Mouse (Mus musculus): ENCODE results near the gene Abi2. TPM values are rescaled to one million over a fixed set of nuclear protein-coding genes. Genes with fewer than 3 reads are reported as not detected.
A peak's percentile ranks its signal among the peaks of the same experiment; 100 is the strongest.

Gene Abi2
- polyA plus RNA-seq, 1 experiment from 2014 or later, result 90.7 TPM

GRCm38 (mm10) chr1:60481561-60481960 lies 72.1 kb downstream of the Abi2 start:
- ATAC-seq (ENCODE audit: low FRiP score) (no peak), DNase-seq (ENCODE audit: low spot score) (no peak)
- WGBS, result 47% methylated on average over 1 of the region's 1 CpGs
- Histone ChIP-seq H3K4me1 (replicated peaks; ENCODE audit: control insufficient read depth, insufficient read depth, low read length) (no peaks in the 10 kb centered on the region), H3K27ac (no peak overlapping the region), H3K9me3 (ENCODE audit: control insufficient read depth, low read length) (no peaks in the 10 kb centered on the region), H3K36me3 (replicated peaks; ENCODE audit: control insufficient read depth, insufficient read depth) (peaks cover 62% of the 10 kb centered on the region), H3K4me3 (replicated peaks; ENCODE audit: low read length) (no peak overlapping the region), H3K27me3 (ENCODE audit: control insufficient read depth, insufficient read depth, low read length) (no peaks in the 10 kb centered on the region), H3K4me2 (replicated peaks) (no peak overlapping the region), H3K9ac (no peak overlapping the region)

- 97% methylated on average over 1 of the region's 1 CpGs for WGBS
- no peak for ATAC-seq (ENCODE audit: low FRiP score)
- no peak overlapping the region; the same call in 1 of the 2 replicates for H3K27ac ChIP-seq
- peaks cover 61% of the 10 kb centered on the region for H3K36me3 ChIP-seq (replicated peaks; ENCODE audit: control insufficient read depth, insufficient read depth)
- no peak overlapping the region for H3K4me3 ChIP-seq (replicated peaks; ENCODE audit: low read length)
- no peak for DNase-seq (ENCODE audit: low spot score)
- H3K9me3 ChIP-seq (ENCODE audit: control insufficient read depth, low read length), result no peaks in the 10 kb centered on the region
- no peak overlapping the region for H3K9ac ChIP-seq
- no peaks in the 10 kb centered on the region for H3K27me3 ChIP-seq (ENCODE audit: control insufficient read depth, insufficient read depth, low read length)
- no peaks in the 10 kb centered on the region for H3K4me1 ChIP-seq (replicated peaks; ENCODE audit: control insufficient read depth, insufficient read depth, low read length)
- H3K4me2 ChIP-seq (replicated peaks), result no peak overlapping the region
Measured at GRCm38 (mm10) chr1:60482881-60483280, 73.5 kb downstream of the Abi2 start.

- no peak for ATAC-seq (ENCODE audit: low FRiP score)
- no peaks in the 10 kb centered on the region for H3K27me3 ChIP-seq (ENCODE audit: control insufficient read depth, insufficient read depth, low read length)
- H3K4me1 ChIP-seq (replicated peaks; ENCODE audit: control insufficient read depth, insufficient read depth, low read length), result no peaks in the 10 kb centered on the region
- peaks cover 57% of the 10 kb centered on the region for H3K36me3 ChIP-seq (replicated peaks; ENCODE audit: control insufficient read depth, insufficient read depth)
- WGBS, result 75% methylated on average over 3 of the region's 3 CpGs
- no peak overlapping the region for H3K27ac ChIP-seq
- no peak for DNase-seq (ENCODE audit: low spot score)
- no peak overlapping the region for H3K4me3 ChIP-seq (replicated peaks; ENCODE audit: low read length)
- no peak overlapping the region for H3K9ac ChIP-seq
- H3K4me2 ChIP-seq (replicated peaks), result no peak overlapping the region
- no peaks in the 10 kb centered on the region for H3K9me3 ChIP-seq (ENCODE audit: control insufficient read depth, low read length)
Measured at GRCm38 (mm10) chr1:60485649-60486048, 76.2 kb downstream of the Abi2 start.

GRCm38 (mm10) chr1:60488635-60489034 lies 79.2 kb downstream of the Abi2 start:
- H3K9me3 ChIP-seq (ENCODE audit: control insufficient read depth, low read length), result no peaks in the 10 kb centered on the region
- peaks cover 75% of the 10 kb centered on the region for H3K36me3 ChIP-seq (replicated peaks; ENCODE audit: control insufficient read depth, insufficient read depth)
- DNase-seq (ENCODE audit: low spot score), result no peak
- H3K9ac ChIP-seq, result no peak overlapping the region
- H3K27me3 ChIP-seq (ENCODE audit: control insufficient read depth, insufficient read depth, low read length), result no peaks in the 10 kb centered on the region
- no peak overlapping the region for H3K27ac ChIP-seq
- H3K4me1 ChIP-seq (replicated peaks; ENCODE audit: control insufficient read depth, insufficient read depth, low read length), result no peaks in the 10 kb centered on the region
- 87% methylated on average over 8 of the region's 8 CpGs for WGBS
- no peak for ATAC-seq (ENCODE audit: low FRiP score)
- H3K4me3 ChIP-seq (replicated peaks; ENCODE audit: low read length), result no peak overlapping the region
- H3K4me2 ChIP-seq (replicated peaks), result no peak overlapping the region

GRCm38 (mm10) chr1:60489660-60490059 lies 80.2 kb downstream of the Abi2 start:
- Histone ChIP-seq H3K4me2 (replicated peaks) (no peak overlapping the region), H3K27ac (no peak overlapping the region), H3K4me3 (replicated peaks; ENCODE audit: low read length) (no peak overlapping the region), H3K9ac (no peak overlapping the region), H3K4me1 (replicated peaks; ENCODE audit: control insufficient read depth, insufficient read depth, low read length) (no peaks in the 10 kb centered on the region), H3K36me3 (replicated peaks; ENCODE audit: control insufficient read depth, insufficient read depth) (peaks cover 80% of the 10 kb centered on the region), H3K27me3 (ENCODE audit: control insufficient read depth, insufficient read depth, low read length) (no peaks in the 10 kb centered on the region), H3K9me3 (ENCODE audit: control insufficient read depth, low read length) (no peaks in the 10 kb centered on the region)
- WGBS, result 93% methylated on average over 2 of the region's 2 CpGs
- DNase-seq (ENCODE audit: low spot score) (no peak), ATAC-seq (ENCODE audit: low FRiP score) (0 out of 2 replicates have a peak, but pooled peaks have one; percentile 8)

- Histone ChIP-seq H3K4me1 (replicated peaks; ENCODE audit: control insufficient read depth, insufficient read depth, low read length) (no peaks in the 10 kb centered on the region), H3K27me3 (ENCODE audit: control insufficient read depth, insufficient read depth, low read length) (no peaks in the 10 kb centered on the region), H3K4me2 (replicated peaks) (no peak overlapping the region), H3K27ac (no peak overlapping the region), H3K9me3 (ENCODE audit: control insufficient read depth, low read length) (no peaks in the 10 kb centered on the region), H3K4me3 (replicated peaks; ENCODE audit: low read length) (no peak overlapping the region), H3K9ac (no peak overlapping the region), H3K36me3 (replicated peaks; ENCODE audit: control insufficient read depth, insufficient read depth) (peaks cover 84% of the 10 kb centered on the region)
- no peak for DNase-seq (ENCODE audit: low spot score)
- no peak for ATAC-seq (ENCODE audit: low FRiP score)
- 81% methylated on average over 4 of the region's 4 CpGs for WGBS
Measured at GRCm38 (mm10) chr1:60490510-60490909, 81.1 kb downstream of the Abi2 start.

- no peak overlapping the region for H3K4me2 ChIP-seq (replicated peaks)
- H3K4me1 ChIP-seq (replicated peaks; ENCODE audit: control insufficient read depth, insufficient read depth, low read length), result no peaks in the 10 kb centered on the region
- DNase-seq (ENCODE audit: low spot score) (no peak), ATAC-seq (ENCODE audit: low FRiP score) (no peak)
- H3K36me3 ChIP-seq (replicated peaks; ENCODE audit: control insufficient read depth, insufficient read depth), result peaks cover 91% of the 10 kb centered on the region
- H3K4me3 ChIP-seq (replicated peaks; ENCODE audit: low read length), result no peak overlapping the region
- H3K27me3 ChIP-seq (ENCODE audit: control insufficient read depth, insufficient read depth, low read length), result no peaks in the 10 kb centered on the region
- 57% methylated on average over 5 of the region's 5 CpGs for WGBS
- no peaks in the 10 kb centered on the region for H3K9me3 ChIP-seq (ENCODE audit: control insufficient read depth, low read length)
- no peak overlapping the region for H3K9ac ChIP-seq
- no peak overlapping the region for H3K27ac ChIP-seq
Measured at GRCm38 (mm10) chr1:60492404-60492803, 83.0 kb downstream of the Abi2 start.

GRCm38 (mm10) chr1:60493421-60493820 lies 84.0 kb downstream of the Abi2 start:
- H3K4me3 ChIP-seq (replicated peaks; ENCODE audit: low read length), result no peak overlapping the region
- DNase-seq (ENCODE audit: low spot score) (no peak), ATAC-seq (ENCODE audit: low FRiP score) (no peak)
- peaks cover 91% of the 10 kb centered on the region for H3K36me3 ChIP-seq (replicated peaks; ENCODE audit: control insufficient read depth, insufficient read depth)
- H3K4me2 ChIP-seq (replicated peaks), result no peak overlapping the region
- H3K9ac ChIP-seq, result no peak overlapping the region
- no peak overlapping the region for H3K27ac ChIP-seq
- 90% methylated on average over 6 of the region's 6 CpGs for WGBS
- no peaks in the 10 kb centered on the region for H3K9me3 ChIP-seq (ENCODE audit: control insufficient read depth, low read length)
- H3K27me3 ChIP-seq (ENCODE audit: control insufficient read depth, insufficient read depth, low read length), result no peaks in the 10 kb centered on the region
- H3K4me1 ChIP-seq (replicated peaks; ENCODE audit: control insufficient read depth, insufficient read depth, low read length), result no peaks in the 10 kb centered on the region

GRCm38 (mm10) chr1:60503456-60503855 lies 94.0 kb downstream of the Abi2 start:
- H3K4me1 ChIP-seq (replicated peaks; ENCODE audit: control insufficient read depth, insufficient read depth, low read length), result no peaks in the 10 kb centered on the region
- H3K27ac ChIP-seq, result no peak overlapping the region
- H3K4me3 ChIP-seq (replicated peaks; ENCODE audit: low read length), result no peak overlapping the region
- H3K4me2 ChIP-seq (replicated peaks), result no peak overlapping the region
- peaks cover 51% of the 10 kb centered on the region for H3K36me3 ChIP-seq (replicated peaks; ENCODE audit: control insufficient read depth, insufficient read depth)
- ATAC-seq (ENCODE audit: low FRiP score), result no peak
- DNase-seq (ENCODE audit: low spot score), result no peak
- no peaks in the 10 kb centered on the region for H3K9me3 ChIP-seq (ENCODE audit: control insufficient read depth, low read length)
- H3K27me3 ChIP-seq (ENCODE audit: control insufficient read depth, insufficient read depth, low read length), result no peaks in the 10 kb centered on the region
- no peak overlapping the region for H3K9ac ChIP-seq
- 73% methylated on average over 5 of the region's 5 CpGs for WGBS

GRCm38 (mm10) chr1:60510584-60510983 lies 101.2 kb downstream of the Abi2 start:
- no peak overlapping the region for H3K9ac ChIP-seq
- no peak for ATAC-seq (ENCODE audit: low FRiP score)
- H3K4me2 ChIP-seq (replicated peaks), result no peak overlapping the region
- peaks cover 26% of the 10 kb centered on the region for H3K36me3 ChIP-seq (replicated peaks; ENCODE audit: control insufficient read depth, insufficient read depth)
- no peaks in the 10 kb centered on the region for H3K4me1 ChIP-seq (replicated peaks; ENCODE audit: control insufficient read depth, insufficient read depth, low read length)
- WGBS, result 83% methylated on average over 2 of the region's 2 CpGs
- DNase-seq (ENCODE audit: low spot score), result no peak
- no peak overlapping the region for H3K4me3 ChIP-seq (replicated peaks; ENCODE audit: low read length)
- no peaks in the 10 kb centered on the region for H3K9me3 ChIP-seq (ENCODE audit: control insufficient read depth, low read length)
- H3K27me3 ChIP-seq (ENCODE audit: control insufficient read depth, insufficient read depth, low read length), result no peaks in the 10 kb centered on the region
- no peak overlapping the region for H3K27ac ChIP-seq

Data from hindbrain, embryonic 14.5 days (tissue).